Mouse (Mus musculus) megakaryocyte, embryonic 14.5 days (primary cell): ENCODE data around the gene Nemp1.

Experiments used
- FLI1 ChIP-seq: IDR thresholded peaks from 2 replicates; pipeline ENCODE4 v1.6.1; 2012; ENCODE audit warnings: low read length, inconsistent platforms, mixed read lengths
- GATA1 ChIP-seq: IDR thresholded peaks from 3 replicates; pipeline ENCODE4 v1.6.1; 2012; ENCODE audit warnings: mixed read lengths, low read length, inconsistent platforms, borderline replicate concordance

DNA sequence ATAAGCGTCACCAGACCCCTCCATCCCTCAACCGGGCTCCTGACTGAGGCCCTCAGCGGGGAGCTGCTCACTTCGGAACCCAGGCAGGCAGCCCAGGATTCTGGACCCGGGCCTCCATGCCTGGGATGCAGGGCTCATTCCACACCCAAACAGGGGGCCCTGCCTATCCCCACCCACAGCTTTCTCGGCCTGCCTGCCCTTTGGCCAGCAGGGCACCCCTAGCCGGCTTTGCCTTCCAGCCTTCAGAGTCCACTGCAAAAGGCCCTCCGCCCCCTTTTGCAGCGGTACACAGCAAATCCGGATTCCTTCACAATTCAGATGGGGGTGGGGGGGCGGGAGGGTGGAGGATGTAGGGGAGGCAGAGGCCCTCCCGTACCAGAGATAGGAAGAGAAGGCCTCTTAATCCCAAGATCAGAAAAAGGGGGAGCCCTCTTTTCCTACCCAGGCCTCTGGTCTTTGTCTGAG is 46.7 kb upstream of the Nemp1 start:
- no peak for TF ChIP-seq GATA1
- no peak for TF ChIP-seq FLI1
